Mouse (Mus musculus) bone marrow, adult 2 months (tissue): Measurements from ENCODE around the gene Npsr1. TPM values are rescaled to one million over a fixed set of nuclear protein-coding genes. Genes with fewer than 3 reads are reported as not detected.

Source experiments
- H3K27ac ChIP-seq: fragments of 200-500 bp; 2 replicates; pipeline ENCODE4 v1.5.1; 2012; ENCODE audit warnings: low read depth, mild to moderate bottlenecking, control low read depth, inconsistent platforms, low read length; ENCODE audit not compliant: control insufficient read depth, poor library complexity, insufficient read depth
- H3K4me1 ChIP-seq: fragments of 200-500 bp; 2 replicates; pipeline ENCODE4 v1.6.1; 2011; ENCODE audit warnings: low read length; ENCODE audit not compliant: control insufficient read depth, insufficient read depth
- H3K4me3 ChIP-seq: fragments of 200-500 bp; replicated peaks from 2 replicates; pipeline ENCODE3; 2011; ENCODE audit warnings: mild to moderate bottlenecking, low read depth, low read length, control low read depth; ENCODE audit not compliant: control insufficient read depth
- CTCF ChIP-seq: fragments of 200-500 bp; IDR thresholded peaks from 2 replicates; pipeline ENCODE4 v1.5.1; 2011; ENCODE audit warnings: low read length, control low read depth; ENCODE audit not compliant: control insufficient read depth, insufficient read depth
- POLR2A ChIP-seq: fragments of 200-500 bp; IDR thresholded peaks from 2 replicates; pipeline ENCODE4 v1.6.1; 2011; ENCODE audit warnings: low read depth, mild to moderate bottlenecking, control low read depth, low read length, borderline replicate concordance; ENCODE audit not compliant: control insufficient read depth
- WGBS: fragments of 180-500 bp; shearing (Covaris S2); methylation state at CpG from one replicate; pipeline ENCODE4 v1.1.7; 2018; 5-methylcytosine and 5-hydroxymethylcytosine counted together
- polyA plus RNA-seq: library from polyadenylated mRNA; stranded (reverse); fragments of >200 nt; gene quantifications from 2 replicates; pipeline ENCODE4 v1.2.4, GENCODE M21; 2011; ENCODE audit warnings: low replicate concordance; ENCODE audit not compliant: missing spikeins, insufficient read depth, insufficient read length

The Npsr1 gene
- polyA plus RNA-seq: not detected in 2 replicates

DNA sequence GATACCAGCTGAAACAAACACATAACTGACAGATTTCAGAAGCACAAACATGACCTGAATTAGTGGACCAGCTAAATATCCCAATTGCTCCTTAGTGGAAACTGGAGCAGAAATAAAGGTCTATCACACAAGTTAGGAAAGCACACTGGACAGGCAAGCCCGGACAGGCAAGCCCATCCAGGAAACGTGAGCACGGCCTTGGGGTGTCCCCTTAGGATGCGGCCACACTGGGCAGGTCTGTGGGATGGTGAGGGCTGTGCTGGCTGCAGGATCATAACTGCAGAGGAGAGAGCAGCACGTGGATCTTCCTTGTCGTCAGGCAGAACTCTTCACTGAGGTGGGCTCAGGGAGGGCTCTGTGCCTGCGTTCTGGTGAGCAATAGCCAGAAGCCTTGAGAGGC is at the start of gene Npsr1:
Gene Npsr1 (plus strand): TSS at position 301 of the 400 bp plus-strand sequence.
- Histone ChIP-seq H3K27ac (no peak within 1 kb of the TSS), H3K4me1 (no peaks in the 10 kb centered on the region), H3K4me3 (no peak within 1 kb of the TSS)
- TF ChIP-seq CTCF: no peak
- no peak for TF ChIP-seq POLR2A
- 73% methylated on average over 7 of the region's 7 CpGs for WGBS

DNA sequence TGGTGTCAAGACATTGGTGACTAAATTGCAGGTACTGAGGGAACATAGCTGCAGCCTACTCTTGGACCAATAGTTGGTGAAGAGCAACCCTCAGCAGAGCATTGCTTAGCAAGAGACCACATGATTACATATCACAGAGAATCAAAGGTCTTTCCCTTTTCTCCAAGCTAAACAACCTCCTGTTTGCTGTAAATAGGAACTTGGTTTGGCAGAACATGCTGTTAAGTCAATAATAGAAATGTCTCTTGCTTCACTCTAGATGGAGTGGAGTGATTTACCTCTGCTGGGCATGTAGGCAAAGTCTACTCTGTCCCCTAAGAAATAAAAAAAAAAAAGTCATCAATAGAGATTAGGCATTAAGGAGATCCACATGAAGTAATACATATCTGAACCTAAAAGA is 46.3 kb upstream of the Npsr1 start:
- no peak overlapping the region for H3K4me3 ChIP-seq
- no peak overlapping the region for H3K27ac ChIP-seq
- H3K4me1 ChIP-seq: no peaks in the 10 kb centered on the region
- no peak for TF ChIP-seq POLR2A
- TF ChIP-seq CTCF: no peak

DNA sequence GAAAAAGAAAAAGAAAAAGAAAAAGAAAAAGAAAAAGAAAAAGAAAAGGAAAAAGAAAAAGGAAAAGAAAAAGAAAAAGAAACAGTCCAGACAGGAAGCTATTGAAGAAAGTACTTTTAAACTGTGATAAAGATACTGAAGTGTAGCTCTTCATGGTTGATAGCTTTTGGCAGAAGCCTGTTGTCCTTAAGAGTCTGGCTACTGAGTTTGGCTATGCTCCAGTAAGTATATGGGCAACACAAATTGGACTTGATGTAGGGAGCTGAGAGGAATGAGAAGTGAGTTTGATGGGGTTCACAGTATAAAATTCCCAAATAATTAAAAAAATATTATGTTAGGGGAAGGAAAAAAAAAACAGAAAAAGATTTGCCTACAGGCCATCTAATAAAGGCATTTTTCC is 34.5 kb upstream of the Npsr1 start:
- no peak overlapping the region for H3K4me3 ChIP-seq
- H3K27ac ChIP-seq: no peak overlapping the region
- H3K4me1 ChIP-seq: no peaks in the 10 kb centered on the region
- TF ChIP-seq POLR2A (no peak), CTCF (no peak)

DNA sequence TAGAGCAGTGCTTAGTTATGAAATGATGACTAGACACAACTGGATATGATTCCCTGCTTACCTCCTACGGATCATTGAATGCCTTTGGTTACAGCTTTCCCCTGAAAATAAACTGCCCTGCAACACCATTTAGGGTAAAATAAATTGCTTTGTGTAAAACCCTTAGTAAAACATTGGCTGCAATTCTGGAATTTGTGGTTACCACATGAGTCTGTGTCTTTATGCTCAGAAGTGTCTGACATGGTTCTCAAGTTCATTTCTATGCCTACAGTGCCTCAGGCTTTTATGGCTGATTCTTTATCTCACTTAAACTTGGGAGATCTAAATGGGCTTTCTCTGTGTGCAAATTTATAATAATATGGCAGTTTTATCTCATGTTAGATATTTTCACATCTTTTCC is 26.1 kb upstream of the Npsr1 start:
- TF ChIP-seq CTCF: no peak
- TF ChIP-seq POLR2A: no peak
- H3K4me3 ChIP-seq: no peak overlapping the region
- no peak overlapping the region for H3K27ac ChIP-seq
- H3K4me1 ChIP-seq: no peaks in the 10 kb centered on the region
- WGBS: 82% methylated on average over 1 of the region's 1 CpGs

DNA sequence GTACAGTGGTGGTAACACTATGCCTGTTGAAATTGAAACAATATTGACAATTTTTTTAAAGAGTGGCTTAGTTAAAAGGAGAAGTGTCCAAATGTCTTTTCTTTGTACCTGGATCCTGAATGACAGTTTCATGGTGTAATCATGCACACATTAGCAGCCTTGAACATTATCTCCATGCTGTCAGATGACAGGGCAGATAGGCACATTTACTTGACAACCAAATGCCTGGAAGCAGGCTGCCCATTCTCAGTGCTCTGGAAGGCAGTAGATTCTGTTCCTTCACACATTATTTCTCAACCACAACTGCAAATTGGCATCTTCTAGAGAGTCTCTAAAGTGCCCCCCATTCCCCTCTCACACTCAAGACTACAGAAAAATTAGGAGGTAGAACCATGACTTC is 20.2 kb upstream of the Npsr1 start:
- no peak overlapping the region for H3K27ac ChIP-seq
- TF ChIP-seq POLR2A (no peak), CTCF (no peak)
- H3K4me3 ChIP-seq: no peak overlapping the region
- no peaks in the 10 kb centered on the region for H3K4me1 ChIP-seq

DNA sequence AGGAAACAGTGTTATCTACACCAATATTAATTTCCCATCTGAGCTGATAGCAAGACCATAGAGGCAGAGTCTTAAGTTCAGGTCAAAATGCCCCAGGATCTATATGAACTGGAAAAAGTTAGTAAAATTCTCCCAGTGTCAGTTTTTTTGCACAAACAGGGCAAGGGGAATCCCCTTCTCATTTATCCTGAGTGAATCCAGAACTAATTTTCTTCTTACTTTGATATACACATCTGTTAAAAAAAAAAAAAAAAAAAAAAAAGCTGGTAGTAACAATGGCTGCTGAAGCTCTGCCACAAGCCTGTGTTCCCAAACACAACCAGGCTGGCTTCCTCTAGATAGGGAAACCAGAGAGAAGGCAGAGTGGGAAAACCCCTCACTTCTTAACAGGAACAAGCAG is 5.9 kb upstream of the Npsr1 start:
- no peak overlapping the region for H3K27ac ChIP-seq
- H3K4me1 ChIP-seq: no peaks in the 10 kb centered on the region
- H3K4me3 ChIP-seq: no peak overlapping the region
- TF ChIP-seq CTCF: no peak
- TF ChIP-seq POLR2A: no peak

DNA sequence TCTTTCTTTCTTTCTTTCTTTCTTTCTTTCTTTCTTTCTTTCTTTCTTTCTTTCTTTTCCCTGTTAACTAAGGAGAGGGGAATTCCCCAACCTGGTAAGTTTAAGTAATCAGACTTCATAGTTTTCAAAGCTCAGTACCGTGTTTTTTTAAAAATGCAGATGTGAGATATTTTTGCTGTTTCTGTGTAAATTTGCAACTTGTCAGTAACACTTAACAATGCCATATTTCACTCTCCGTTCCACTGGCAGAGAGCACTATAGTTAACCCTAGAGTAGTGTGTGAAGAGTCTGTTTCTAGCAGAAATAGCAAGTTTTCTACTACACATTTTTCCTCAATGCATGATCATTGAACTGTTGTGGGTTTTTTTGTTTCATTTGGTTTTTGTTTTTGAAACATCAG is 730 bp downstream of the Npsr1 start:
- 23% methylated on average over 2 of the region's 2 CpGs for WGBS
- H3K27ac ChIP-seq: no peak overlapping the region
- TF ChIP-seq CTCF (no peak), POLR2A (no peak)
- no peaks in the 10 kb centered on the region for H3K4me1 ChIP-seq
- no peak overlapping the region for H3K4me3 ChIP-seq

DNA sequence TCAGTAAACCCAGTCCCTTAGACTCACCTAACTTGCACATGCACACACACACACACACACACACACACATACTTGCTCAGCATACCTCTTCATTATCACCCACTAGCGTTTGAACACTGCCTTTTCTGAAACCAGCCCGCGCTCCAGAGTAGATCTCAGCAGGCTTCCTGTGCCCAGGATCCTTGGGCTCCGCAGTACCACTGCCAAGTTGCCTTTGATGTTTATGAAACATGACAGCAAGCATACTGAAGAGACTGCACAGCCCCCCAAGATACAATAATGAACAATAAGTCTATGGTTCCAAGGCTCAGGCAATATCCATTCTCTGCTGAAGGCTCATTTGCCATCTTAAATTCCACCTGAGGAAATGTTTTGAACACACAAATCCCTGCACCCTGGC is 1.8 kb downstream of the Npsr1 start:
- 76% methylated on average over 4 of the region's 4 CpGs for WGBS
- Histone ChIP-seq H3K4me3 (no peak overlapping the region), H3K4me1 (no peaks in the 10 kb centered on the region), H3K27ac (no peak overlapping the region)
- no peak for TF ChIP-seq POLR2A
- TF ChIP-seq CTCF: no peak

DNA sequence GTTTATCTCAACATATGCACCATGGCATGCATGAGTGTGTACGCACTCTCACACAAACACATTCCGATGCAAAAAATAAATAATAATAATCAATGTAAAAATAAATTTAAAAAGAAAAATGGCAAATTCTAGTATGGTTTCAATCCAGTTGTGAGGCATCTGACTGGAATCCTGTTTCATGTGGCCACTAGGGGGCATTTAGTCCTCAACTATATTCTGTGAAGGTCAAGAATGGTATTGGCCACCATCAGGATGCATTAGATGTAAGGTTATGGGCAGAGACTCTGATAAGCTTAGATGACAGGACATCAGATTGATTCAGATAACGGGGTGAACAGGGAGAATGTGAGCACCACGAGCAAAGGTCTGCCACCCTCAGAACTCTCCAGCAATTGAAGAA is 21.6 kb downstream of the Npsr1 start:
- Histone ChIP-seq H3K4me1 (no peaks in the 10 kb centered on the region), H3K27ac (no peak overlapping the region), H3K4me3 (no peak overlapping the region)
- whole genome bisulfite sequencing: 37% methylated on average over 4 of the region's 4 CpGs
- TF ChIP-seq POLR2A: no peak
- no peak for TF ChIP-seq CTCF
